Mouse (Mus musculus) midbrain, embryonic 16.5 days (tissue): Measurements from ENCODE around the gene Kif19a. TPM values are rescaled to one million over a fixed set of nuclear protein-coding genes. Genes with fewer than 3 reads are reported as not detected.

Source experiments
- ATAC-seq: fragments of 200-750 bp; cut with Nextera tagmentation; 2 replicates; pipeline ENCODE4 v1.8.0; 2017; ENCODE audit warnings: moderate TSS enrichment
- H3K27ac ChIP-seq: fragments of 300-500 bp; sonication (generic); 2 replicates; pipeline ENCODE4 v1.5.1; 2014; ENCODE audit warnings: mild to moderate bottlenecking, low read length, mixed read lengths
- H3K27me3 ChIP-seq: fragments of 300-500 bp; sonication (generic); 2 replicates; pipeline ENCODE4 v1.6.1; 2014; ENCODE audit warnings: low read depth, low read length, mixed read lengths; ENCODE audit not compliant: control insufficient read depth, insufficient read depth
- H3K36me3 ChIP-seq: fragments of 300-500 bp; sonication (generic); 2 replicates; pipeline ENCODE4 v1.6.1; 2014; ENCODE audit warnings: mild to moderate bottlenecking, low read length, moderate library complexity, mixed read lengths; ENCODE audit not compliant: control insufficient read depth, insufficient read depth
- H3K4me1 ChIP-seq: fragments of 300-500 bp; sonication (generic); 2 replicates; pipeline ENCODE4 v1.6.1; 2014; ENCODE audit warnings: mild to moderate bottlenecking, low read length, mixed read lengths; ENCODE audit not compliant: control insufficient read depth, insufficient read depth
- H3K4me2 ChIP-seq: fragments of 300-500 bp; sonication (generic); 2 replicates; pipeline ENCODE4 v1.6.1; 2014; ENCODE audit warnings: mild to moderate bottlenecking, low read length, mixed read lengths
- H3K4me3 ChIP-seq: fragments of 300-500 bp; sonication (generic); 2 replicates; pipeline ENCODE4 v1.5.1; 2014; ENCODE audit warnings: low read depth, mild to moderate bottlenecking, low read length, moderate library complexity, mixed read lengths
- H3K9ac ChIP-seq: fragments of 300-500 bp; sonication (generic); 2 replicates; pipeline ENCODE4 v1.6.1; 2014; ENCODE audit warnings: low read depth, low read length, mixed read lengths
- H3K9me3 ChIP-seq: fragments of 300-500 bp; sonication (generic); replicated peaks from 2 replicates; pipeline ENCODE4 v1.6.1; 2014; ENCODE audit warnings: mild to moderate bottlenecking, low read length, mixed read lengths; ENCODE audit not compliant: control insufficient read depth, poor library complexity, severe bottlenecking
- WGBS: fragments of 180-500 bp; shearing (Covaris S2); extraction: QIAGEN DNeasy Blood & Tissue Kit; methylation state at CpG from one replicate; pipeline ENCODE4 v1.1.7; 2014; 5-methylcytosine and 5-hydroxymethylcytosine counted together
- polyA plus RNA-seq: library from polyadenylated mRNA; unstranded; fragments of >200 nt; fragmentation: Nextera tagmentation; extraction: Ambion mirVana; gene quantifications from 2 replicates; pipeline ENCODE4 v1.2.1, GENCODE M21; 2015

Kif19a gene
- polyA plus RNA-seq, 1 experiment from 2014 or later: 0.67 TPM

DNA sequence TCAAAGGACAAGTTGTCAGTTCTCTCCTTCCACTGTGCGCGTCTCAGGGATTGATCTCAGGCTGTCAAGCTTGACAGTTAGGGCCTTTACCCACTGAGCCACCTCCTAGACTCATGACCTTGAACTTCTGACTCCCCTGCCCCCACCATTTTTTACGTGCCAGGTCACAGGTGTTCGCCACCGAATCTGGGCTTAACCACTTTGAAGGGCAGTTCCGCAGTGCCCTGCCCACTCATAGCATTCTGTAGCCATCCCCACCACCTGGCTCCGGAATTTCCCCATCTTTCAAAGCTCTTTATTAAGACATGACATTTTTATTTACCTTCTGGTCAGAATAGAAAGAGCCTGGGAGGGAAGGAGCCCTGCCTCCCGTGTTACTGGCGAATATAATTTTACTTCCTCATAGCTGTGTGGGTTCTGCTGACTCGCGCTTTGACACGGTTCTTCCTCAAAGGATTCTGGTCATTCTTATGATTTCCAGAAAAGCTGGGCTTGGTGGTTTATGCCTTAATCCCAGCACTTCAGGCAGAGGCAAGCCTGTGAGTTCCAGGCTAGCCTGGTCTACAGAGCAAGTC lies 17.5 kb upstream of the Kif19a start:
- no peak overlapping the region for H3K27ac ChIP-seq
- H3K4me3 ChIP-seq: no peak overlapping the region
- H3K9me3 ChIP-seq: no peaks in the 10 kb centered on the region
- no peak overlapping the region for H3K9ac ChIP-seq
- peaks cover 3% of the 10 kb centered on the region; the same call in 1 of the 2 replicates for H3K4me1 ChIP-seq
- H3K36me3 ChIP-seq: no peaks in the 10 kb centered on the region
- WGBS: 86% methylated on average over 12 of the region's 12 CpGs
- ATAC-seq: no peak
- H3K27me3 ChIP-seq: no peaks in the 10 kb centered on the region
- no peak overlapping the region for H3K4me2 ChIP-seq

DNA sequence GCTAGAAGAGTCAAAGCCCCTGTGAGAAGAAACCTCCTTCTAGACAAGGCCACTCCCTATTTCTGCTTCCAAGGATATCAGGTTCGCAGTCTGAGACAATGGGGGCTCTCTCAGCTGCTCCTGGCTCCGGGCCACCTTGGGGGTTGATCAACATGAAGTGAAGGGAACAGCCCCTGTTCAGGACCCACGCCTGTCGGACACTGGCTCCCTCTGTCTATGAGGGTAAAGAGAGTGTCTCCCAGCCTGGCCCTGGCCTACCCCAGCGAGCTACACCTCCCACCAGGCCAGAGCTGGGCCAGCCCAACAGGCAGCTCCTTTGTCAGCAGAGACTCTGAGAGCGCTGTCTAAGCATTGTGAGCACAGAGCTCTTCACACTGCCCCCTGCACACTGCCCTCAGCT lies 4.7 kb downstream of the Kif19a start:
- H3K36me3 ChIP-seq: no peaks in the 10 kb centered on the region
- WGBS: 40% methylated on average over 6 of the region's 6 CpGs
- ATAC-seq: no peak

DNA sequence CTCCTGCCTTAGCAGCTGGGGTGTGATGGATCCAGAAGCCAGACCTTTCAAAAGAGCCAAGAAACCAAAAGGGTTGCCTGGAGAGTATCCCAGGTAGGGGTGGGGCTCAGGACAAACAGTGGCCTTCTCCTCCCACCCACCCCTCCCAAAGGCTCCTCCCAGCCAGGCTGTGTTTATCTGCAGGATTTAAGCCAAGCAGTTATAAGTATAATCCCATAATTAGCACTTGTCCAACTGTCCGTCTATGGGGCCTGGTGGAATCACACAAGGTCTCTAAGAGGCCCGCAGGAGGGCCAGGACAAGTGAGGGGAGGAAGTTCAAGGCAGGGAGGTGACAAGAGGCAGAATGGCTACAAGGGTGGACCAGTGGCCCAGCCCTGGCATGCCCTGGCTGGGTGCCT lies 6.7 kb downstream of the Kif19a start:
- 71% methylated on average over 2 of the region's 2 CpGs for WGBS
- no peak for ATAC-seq
- H3K27me3 ChIP-seq: peaks cover 2% of the 10 kb centered on the region; the same call in 1 of the 2 replicates

More for the DNA sequence above, 4.7 kb downstream of the Kif19a start:
- Histone ChIP-seq H3K9me3 (no peaks in the 10 kb centered on the region), H3K4me3 (no peak overlapping the region), H3K27me3 (peaks cover 15% of the 10 kb centered on the region), H3K27ac (no peak overlapping the region), H3K4me2 (no peak overlapping the region), H3K9ac (no peak overlapping the region), H3K4me1 (0 out of 2 replicates have a peak, but pooled peaks cover 2% of the 10 kb centered on the region)

DNA sequence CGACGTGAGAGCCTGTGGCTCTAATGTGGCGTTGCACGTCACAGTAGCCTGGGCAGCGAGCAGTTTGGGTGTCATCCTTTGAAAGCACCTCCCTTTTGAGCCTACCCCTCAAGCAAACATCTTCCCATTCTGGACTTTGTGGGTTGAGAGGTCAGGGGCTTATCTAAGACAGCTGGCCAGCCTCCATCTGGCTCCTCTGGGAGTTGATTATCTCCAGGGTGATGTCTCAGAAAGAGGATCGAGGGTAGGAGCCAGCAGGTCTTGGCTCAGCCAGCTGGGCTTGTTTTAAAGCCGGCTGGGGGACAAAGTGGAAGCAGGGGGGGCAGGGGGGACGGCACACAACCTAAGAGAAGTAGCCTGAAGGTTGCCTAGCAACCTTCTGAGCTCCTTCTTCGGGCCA lies 14.9 kb downstream of the Kif19a start:
- Histone ChIP-seq H3K9me3 (no peaks in the 10 kb centered on the region), H3K4me3 (no peak overlapping the region), H3K27me3 (peaks cover 7% of the 10 kb centered on the region), H3K4me2 (no peak overlapping the region), H3K9ac (no peak overlapping the region), H3K4me1 (peaks cover 4% of the 10 kb centered on the region; the same call in 1 of the 2 replicates), H3K36me3 (no peaks in the 10 kb centered on the region), H3K27ac (no peak overlapping the region)
- WGBS: 28% methylated on average over 9 of the region's 9 CpGs
- ATAC-seq: no peak

More for the DNA sequence above, 6.7 kb downstream of the Kif19a start:
- no peaks in the 10 kb centered on the region for H3K36me3 ChIP-seq
- no peaks in the 10 kb centered on the region for H3K4me1 ChIP-seq
- H3K27ac ChIP-seq: no peak overlapping the region
- H3K4me3 ChIP-seq: no peak overlapping the region
- H3K9me3 ChIP-seq: no peaks in the 10 kb centered on the region
- no peak overlapping the region for H3K4me2 ChIP-seq
- no peak overlapping the region for H3K9ac ChIP-seq

DNA sequence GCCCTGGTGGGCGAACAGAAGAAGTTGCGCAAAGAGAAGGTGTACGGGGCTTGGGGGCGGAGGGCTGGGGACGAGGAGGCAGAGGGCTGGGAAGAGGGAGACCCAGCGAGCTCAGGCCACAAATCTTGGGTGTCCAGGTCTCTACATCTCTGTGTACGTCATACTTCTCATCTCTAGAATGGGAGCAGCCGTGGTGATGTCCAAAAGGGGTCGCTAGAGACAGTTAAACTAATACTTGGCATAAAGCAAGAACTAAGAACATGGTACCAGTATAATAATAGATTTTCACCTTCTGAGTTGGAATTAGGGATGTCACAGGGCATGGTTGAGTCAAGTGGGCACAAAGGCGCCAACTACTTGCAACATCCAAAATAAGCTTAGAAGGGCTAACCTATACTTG lies 20.7 kb downstream of the Kif19a start:
- ATAC-seq: no peak
- H3K27ac ChIP-seq: no peak overlapping the region

DNA sequence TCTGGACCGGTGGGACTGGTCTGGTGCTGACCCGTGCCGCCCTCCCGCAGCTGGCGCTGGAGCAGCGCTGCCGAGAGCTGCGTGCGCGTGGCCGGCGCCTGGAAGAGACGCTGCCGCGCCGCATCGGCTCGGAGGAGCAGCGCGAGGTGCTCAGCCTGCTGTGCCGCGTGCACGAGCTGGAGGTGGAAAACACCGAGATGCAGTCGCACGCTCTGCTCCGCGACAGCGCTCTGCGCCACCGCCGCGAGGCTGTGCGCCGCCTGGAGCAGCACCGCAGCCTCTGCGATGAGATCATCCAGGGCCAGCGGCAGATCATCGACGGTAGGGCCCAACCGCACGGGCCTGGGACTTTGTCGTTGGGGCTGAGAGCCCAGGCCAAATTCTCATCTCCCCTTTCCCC lies 21.1 kb downstream of the Kif19a start:
- Histone ChIP-seq H3K9me3 (no peaks in the 10 kb centered on the region), H3K4me2 (peak overlapping the region; percentile 61), H3K9ac (peak overlapping the region; percentile 58), H3K27me3 (peaks cover 8% of the 10 kb centered on the region), H3K4me3 (peak overlapping the region; percentile 30), H3K27ac (peak overlapping the region; percentile 13; the same call in 1 of the 2 replicates), H3K4me1 (peaks cover 11% of the 10 kb centered on the region; the same call in 1 of the 2 replicates), H3K36me3 (no peaks in the 10 kb centered on the region)
- WGBS: 1% methylated on average over 43 of the region's 43 CpGs
- ATAC-seq: peak; percentile 47; the same call in 1 of the 2 replicates

More for the DNA sequence above, 20.7 kb downstream of the Kif19a start:
- Histone ChIP-seq H3K4me1 (peaks cover 8% of the 10 kb centered on the region; the same call in 1 of the 2 replicates), H3K27me3 (peaks cover 8% of the 10 kb centered on the region), H3K9me3 (no peaks in the 10 kb centered on the region), H3K4me3 (peak overlapping the region; percentile 30), H3K9ac (peak overlapping the region; percentile 58), H3K36me3 (no peaks in the 10 kb centered on the region), H3K4me2 (peak overlapping the region; percentile 61)
- WGBS: 49% methylated on average over 10 of the region's 10 CpGs

DNA sequence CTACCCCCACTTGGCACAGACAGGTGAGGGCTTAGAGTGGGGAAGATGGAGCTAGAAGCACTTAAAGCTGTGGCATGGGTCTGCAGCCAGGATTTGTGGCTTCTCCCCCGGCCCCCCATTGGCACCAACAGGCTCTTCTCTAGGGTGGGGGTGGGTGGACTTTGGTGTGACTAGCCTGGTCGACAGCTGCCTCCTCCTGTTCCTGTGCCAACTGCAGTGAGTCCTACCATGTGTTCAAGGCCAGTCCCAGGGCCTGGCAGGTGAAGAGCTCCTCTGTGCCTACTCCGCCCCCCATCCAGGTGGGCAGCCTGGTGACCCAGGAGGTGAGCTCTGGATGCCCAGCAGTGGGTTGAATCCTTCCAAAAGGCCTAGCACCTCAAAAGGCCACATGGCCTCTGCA lies 22.4 kb downstream of the Kif19a start:
- ATAC-seq: no peak
- Histone ChIP-seq H3K27ac (no peak overlapping the region), H3K9me3 (no peaks in the 10 kb centered on the region), H3K4me3 (no peak overlapping the region), H3K4me2 (no peak overlapping the region), H3K9ac (no peak overlapping the region), H3K36me3 (no peaks in the 10 kb centered on the region), H3K4me1 (peaks cover 16% of the 10 kb centered on the region; the same call in 1 of the 2 replicates), H3K27me3 (peaks cover 8% of the 10 kb centered on the region)
- 77% methylated on average over 3 of the region's 3 CpGs for WGBS

DNA sequence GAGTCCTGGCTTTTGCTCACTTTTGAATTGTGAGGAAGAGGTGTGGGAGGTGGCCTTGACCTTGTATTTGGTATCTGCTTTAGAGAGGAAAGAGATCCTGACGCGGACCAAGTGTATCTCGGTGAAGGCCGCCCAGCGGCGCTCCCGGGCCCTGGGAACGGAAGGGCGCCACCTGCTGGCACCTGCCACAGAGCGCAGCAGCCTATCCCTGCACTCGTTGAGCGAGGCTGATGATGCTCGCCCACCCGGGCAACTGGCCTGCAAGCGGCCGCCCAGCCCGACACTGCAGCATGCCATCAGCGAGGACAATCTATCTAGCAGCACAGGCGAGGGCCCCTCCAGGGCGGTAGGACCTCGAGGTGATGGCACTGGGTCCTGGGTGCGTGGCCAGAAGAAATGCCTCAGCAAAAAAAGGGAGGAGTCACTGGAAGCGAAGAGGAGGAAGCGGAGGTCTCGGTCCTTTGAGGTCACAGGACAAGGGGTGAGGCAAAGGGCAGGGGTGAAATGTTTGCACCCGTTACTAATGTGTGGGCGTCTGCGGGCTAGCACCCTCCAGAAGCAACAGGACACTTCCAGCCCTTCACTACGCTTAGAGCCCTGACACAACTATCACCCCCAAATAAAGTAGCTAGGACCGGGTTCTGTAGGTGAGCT lies 24.0 kb downstream of the Kif19a start:
- peak overlapping the region; percentile 42 for H3K9ac ChIP-seq

DNA sequence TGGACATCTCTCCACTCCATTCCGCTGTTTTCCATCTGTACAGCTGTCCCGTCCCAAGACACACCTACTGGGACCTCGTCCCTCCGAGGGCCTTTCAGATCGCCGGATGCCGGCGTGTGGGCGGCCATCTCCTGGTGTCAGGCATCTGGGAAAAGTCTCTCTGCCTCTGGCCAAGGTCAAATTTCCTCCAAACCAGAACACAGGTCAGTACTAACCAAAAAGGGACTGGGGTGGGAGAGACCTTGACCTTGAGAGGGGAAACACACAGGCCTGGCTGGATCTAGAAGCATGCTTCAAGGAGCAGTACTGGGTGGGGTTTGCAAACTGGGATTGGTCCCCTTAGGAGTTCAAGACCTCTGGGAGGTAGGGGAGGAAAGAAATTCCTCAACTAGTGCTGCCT lies 24.5 kb downstream of the Kif19a start:
- H3K4me1 ChIP-seq: peaks cover 34% of the 10 kb centered on the region
- H3K27me3 ChIP-seq: peaks cover 8% of the 10 kb centered on the region
- H3K9me3 ChIP-seq: no peaks in the 10 kb centered on the region
- H3K4me2 ChIP-seq: no peak overlapping the region
- H3K9ac ChIP-seq: no peak overlapping the region
- WGBS: 69% methylated on average over 9 of the region's 9 CpGs
- no peak overlapping the region for H3K27ac ChIP-seq
- H3K4me3 ChIP-seq: no peak overlapping the region
- H3K36me3 ChIP-seq: no peaks in the 10 kb centered on the region
- ATAC-seq: no peak

More for the DNA sequence above, 24.0 kb downstream of the Kif19a start:
- ATAC-seq: 0 out of 2 replicates have a peak, but pooled peaks have one; percentile 19
- no peak overlapping the region for H3K4me3 ChIP-seq
- H3K4me1 ChIP-seq: peaks cover 31% of the 10 kb centered on the region
- H3K9me3 ChIP-seq: no peaks in the 10 kb centered on the region
- no peaks in the 10 kb centered on the region for H3K36me3 ChIP-seq
- WGBS: 14% methylated on average over 30 of the region's 30 CpGs
- H3K27me3 ChIP-seq: peaks cover 8% of the 10 kb centered on the region
- peak overlapping the region; percentile 51 for H3K4me2 ChIP-seq
- no peak overlapping the region for H3K27ac ChIP-seq
